Mouse (Mus musculus): ENCODE measurements around the gene Nit2. TPM values are rescaled to one million over a fixed set of nuclear protein-coding genes. Genes with fewer than 3 reads are reported as not detected.
A peak's percentile ranks its signal among the peaks of the same experiment; 100 is the strongest.

The Nit2 gene
- polyA plus RNA-seq, 1 experiment: 22.4 TPM

GRCm38 (mm10) chr16:57120913-57121815 lies 46.0 kb downstream of the Nit2 start, which contains the start of gene Tomm70a:
Tomm70a (plus strand) TSS chr16:57121703.
- H3K27me3 ChIP-seq (ENCODE audit: control insufficient read depth, insufficient read depth, insufficient read length): peaks cover 9% of the 10 kb centered on the region
- peak within 1 kb of the TSS; percentile 75 for H3ac ChIP-seq (ENCODE audit: control insufficient read depth, insufficient read length)
- H3K4me3 ChIP-seq: peak within 1 kb of the TSS; percentile 79
- peak within 1 kb of the TSS; percentile 95 for H3K4me2 ChIP-seq (ENCODE audit: low read depth)
- TF ChIP-seq USF1 (IDR thresholded peaks at IDR 0.05; ENCODE audit: low read depth): no peak
- peak; percentile 75 for TF ChIP-seq POLR2AphosphoS2 (IDR thresholded peaks at IDR 0.05; ENCODE audit: insufficient read length, low read depth)
- TF ChIP-seq POLR2A (IDR thresholded peaks at IDR 0.05; ENCODE audit: insufficient read length, low read depth): peak; percentile 81
- no peaks in the 10 kb centered on the region for H3K36me3 ChIP-seq (ENCODE audit: control insufficient read depth, insufficient read depth)
- peaks cover 45% of the 10 kb centered on the region for H3K79me2 ChIP-seq (ENCODE audit: control insufficient read depth, insufficient read depth)

GRCm38 (mm10) chr16:57117562-57117961 lies 49.6 kb downstream of the Nit2 start:
- Histone ChIP-seq H3K4me2 (ENCODE audit: low read depth) (no peak overlapping the region), H3ac (ENCODE audit: control insufficient read depth, insufficient read length) (no peak overlapping the region), H3K27me3 (ENCODE audit: control insufficient read depth, insufficient read depth, insufficient read length) (peaks cover 9% of the 10 kb centered on the region), H3K4me3 (no peak overlapping the region), H3K79me2 (ENCODE audit: control insufficient read depth, insufficient read depth) (peaks cover 9% of the 10 kb centered on the region), H3K36me3 (ENCODE audit: control insufficient read depth, insufficient read depth) (no peaks in the 10 kb centered on the region)
- TF ChIP-seq POLR2AphosphoS2 (IDR thresholded peaks at IDR 0.05; ENCODE audit: insufficient read length, low read depth) (no peak), CEBPB (IDR thresholded peaks at IDR 0.05; ENCODE audit: insufficient read depth, poor library complexity, severe bottlenecking) (no peak), SRF (IDR thresholded peaks at IDR 0.05; ENCODE audit: control insufficient read depth, insufficient read length, low read depth) (no peak), MAX (IDR thresholded peaks at IDR 0.05; ENCODE audit: low read depth) (no peak), TCF12 (IDR thresholded peaks at IDR 0.05; ENCODE audit: insufficient read depth, poor library complexity, severe bottlenecking) (no peak), MYOD1 (IDR thresholded peaks at IDR 0.05; ENCODE audit: control insufficient read depth in 1 of 3, insufficient read length in 2 of 3, low read depth in 2 of 3) (no peak), MYOG (IDR thresholded peaks at IDR 0.05; ENCODE audit: control insufficient read depth in 1 of 3, insufficient read depth in 1 of 3, insufficient read length in 2 of 3, low read depth in 2 of 3) (no peak), POLR2A (IDR thresholded peaks at IDR 0.05; ENCODE audit: insufficient read length, low read depth) (no peak), USF1 (IDR thresholded peaks at IDR 0.05; ENCODE audit: low read depth) (no peak), E2F4 (IDR thresholded peaks at IDR 0.05; ENCODE audit: insufficient read depth) (no peak), REST (IDR thresholded peaks at IDR 0.05; ENCODE audit: insufficient read depth, insufficient read length) (no peak), TCF3 (IDR thresholded peaks at IDR 0.05; ENCODE audit: insufficient read length, low read depth) (no peak)

GRCm38 (mm10) chr16:57116066-57116465 lies 51.1 kb downstream of the Nit2 start:
- Histone ChIP-seq H3K4me2 (ENCODE audit: low read depth) (no peak overlapping the region), H3K36me3 (ENCODE audit: control insufficient read depth, insufficient read depth) (no peaks in the 10 kb centered on the region), H3ac (ENCODE audit: control insufficient read depth, insufficient read length) (no peak overlapping the region), H3K27me3 (ENCODE audit: control insufficient read depth, insufficient read depth, insufficient read length) (peaks cover 9% of the 10 kb centered on the region), H3K79me2 (ENCODE audit: control insufficient read depth, insufficient read depth) (no peaks in the 10 kb centered on the region), H3K4me3 (no peak overlapping the region)
- TF ChIP-seq MYOD1 (IDR thresholded peaks at IDR 0.05; ENCODE audit: control insufficient read depth in 1 of 3, insufficient read length in 2 of 3, low read depth in 2 of 3) (no peak), MAX (IDR thresholded peaks at IDR 0.05; ENCODE audit: low read depth) (no peak), POLR2AphosphoS2 (IDR thresholded peaks at IDR 0.05; ENCODE audit: insufficient read length, low read depth) (no peak), POLR2A (IDR thresholded peaks at IDR 0.05; ENCODE audit: insufficient read length, low read depth) (no peak), USF1 (IDR thresholded peaks at IDR 0.05; ENCODE audit: low read depth) (no peak), TCF3 (IDR thresholded peaks at IDR 0.05; ENCODE audit: insufficient read length, low read depth) (no peak), MYOG (IDR thresholded peaks at IDR 0.05; ENCODE audit: control insufficient read depth in 1 of 3, insufficient read depth in 1 of 3, insufficient read length in 2 of 3, low read depth in 2 of 3) (no peak), E2F4 (IDR thresholded peaks at IDR 0.05; ENCODE audit: insufficient read depth) (no peak), SRF (IDR thresholded peaks at IDR 0.05; ENCODE audit: control insufficient read depth, insufficient read length, low read depth) (no peak), TCF12 (IDR thresholded peaks at IDR 0.05; ENCODE audit: insufficient read depth, poor library complexity, severe bottlenecking) (no peak), CEBPB (IDR thresholded peaks at IDR 0.05; ENCODE audit: insufficient read depth, poor library complexity, severe bottlenecking) (no peak), REST (IDR thresholded peaks at IDR 0.05; ENCODE audit: insufficient read depth, insufficient read length) (no peak)

Other genes with a start within 250 kb of the Nit2 start
- gene Lnp1, start 239.3 kb downstream of the Nit2 start, polyA plus RNA-seq (2012; fragmentation: generic; extraction: Trizol): not detected
- gene Tmem45a2, start 96.0 kb downstream of the Nit2 start, polyA plus RNA-seq (2012; fragmentation: generic; extraction: Trizol): not detected
- gene Tomm70a, start 45.6 kb downstream of the Nit2 start, polyA plus RNA-seq (2012; fragmentation: generic; extraction: Trizol): 20.6 TPM
- 9.6 TPM for gene Tbc1d23, start 64.2 kb upstream of the Nit2 start, polyA plus RNA-seq (2012; fragmentation: generic; extraction: Trizol)
- not detected for gene Tmem30c, start 125.5 kb upstream of the Nit2 start, polyA plus RNA-seq (2012; fragmentation: generic; extraction: Trizol)
- gene Filip1l, start 185.8 kb upstream of the Nit2 start, polyA plus RNA-seq (2012; fragmentation: generic; extraction: Trizol): 12.1 TPM